Mouse (Mus musculus) erythroblast, embryonic 14.5 days (primary cell): Measurements from ENCODE around the gene Dpp8.

Experiments
- GATA1 ChIP-seq: IDR thresholded peaks from 2 replicates; pipeline ENCODE4 v1.6.1; 2012; ENCODE audit warnings: low read length, inconsistent platforms, mixed read lengths
- TAL1 ChIP-seq: IDR thresholded peaks from 3 replicates; pipeline ENCODE4 v1.6.1; 2012; ENCODE audit warnings: low read length, inconsistent platforms, mixed read lengths

DNA sequence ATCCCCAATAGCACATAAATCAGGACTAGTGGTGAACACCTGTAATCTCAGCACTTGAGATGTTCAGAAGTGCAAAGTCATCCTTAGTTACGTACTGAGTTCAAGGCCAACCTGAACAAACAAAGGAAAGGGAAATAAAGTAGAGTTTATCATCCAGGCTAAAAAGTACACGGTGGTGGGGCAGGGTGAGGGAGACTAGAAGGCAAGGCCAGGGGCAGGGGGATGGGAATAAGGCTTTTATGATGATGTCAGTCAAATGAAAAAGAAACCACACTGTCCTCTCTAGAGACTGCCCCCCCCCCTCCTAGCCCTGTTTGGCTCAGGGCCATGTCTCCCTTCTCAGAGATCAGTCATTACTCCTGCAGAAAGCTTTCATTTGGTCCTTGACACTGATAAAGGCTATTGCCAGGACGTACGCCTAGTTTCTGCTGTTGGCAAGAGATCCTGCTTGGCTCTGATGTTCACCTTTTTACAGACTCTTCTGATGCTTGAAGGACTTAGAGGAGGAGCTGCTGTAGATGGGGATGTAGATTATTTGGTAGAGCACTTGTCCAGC lies 9.6 kb upstream of the Dpp8 start:
- no peak for TF ChIP-seq TAL1
- TF ChIP-seq GATA1: no peak
